Mouse (Mus musculus): ENCODE results near the gene Cldn3. TPM values are rescaled to one million over a fixed set of nuclear protein-coding genes. Genes with fewer than 3 reads are reported as not detected.
A peak's percentile ranks its signal among the peaks of the same experiment; 100 is the strongest.
"Not testable (repeated sequence)": the region's sequence is repeated elsewhere in the genome, so short reads cannot be mapped to it uniquely, and the experiment has no call there.

Cldn3 gene
- under 1 TPM; 0.71 to 0.77 TPM for total RNA-seq (2021)

GRCm38 (mm10) chr5:134985633-134986297 is at the start of gene Cldn3:
Cldn3 (plus strand) TSS chr5:134986214.
- DNase-seq, result peak; percentile 46

- DNase-seq, result no peak
Observed at GRCm38 (mm10) chr5:134936626-134937185, 49.3 kb upstream of the Cldn3 start.

GRCm38 (mm10) chr5:134939069-134939468 is 46.9 kb upstream of the Cldn3 start:
- DNase-seq, result no peak

DNA sequence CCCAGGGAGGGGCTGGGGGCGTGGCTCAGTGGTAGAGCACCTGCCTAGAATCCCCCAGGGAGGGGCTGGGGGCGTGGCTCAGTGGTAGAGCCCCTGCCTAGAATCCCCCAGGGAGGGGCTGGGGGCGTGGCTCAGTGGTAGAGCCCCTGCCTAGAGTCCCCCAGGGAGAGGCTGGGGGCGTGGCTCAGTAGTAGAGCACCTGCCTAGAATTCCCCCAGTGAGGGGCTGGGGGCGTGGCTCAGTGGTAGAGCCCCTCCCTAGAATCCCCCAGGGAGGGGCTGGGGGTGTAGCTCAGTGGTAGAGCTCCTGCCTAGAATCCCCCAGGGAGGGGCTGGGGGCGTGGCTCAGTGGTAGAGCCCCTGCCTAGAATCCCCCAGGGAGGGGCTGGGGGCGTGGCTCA is 46.5 kb upstream of the Cldn3 start:
- not testable (repeated sequence) for DNase-seq

- DNase-seq, result no peak
Observed at GRCm38 (mm10) chr5:134941472-134942209, 44.4 kb upstream of the Cldn3 start.

DNA sequence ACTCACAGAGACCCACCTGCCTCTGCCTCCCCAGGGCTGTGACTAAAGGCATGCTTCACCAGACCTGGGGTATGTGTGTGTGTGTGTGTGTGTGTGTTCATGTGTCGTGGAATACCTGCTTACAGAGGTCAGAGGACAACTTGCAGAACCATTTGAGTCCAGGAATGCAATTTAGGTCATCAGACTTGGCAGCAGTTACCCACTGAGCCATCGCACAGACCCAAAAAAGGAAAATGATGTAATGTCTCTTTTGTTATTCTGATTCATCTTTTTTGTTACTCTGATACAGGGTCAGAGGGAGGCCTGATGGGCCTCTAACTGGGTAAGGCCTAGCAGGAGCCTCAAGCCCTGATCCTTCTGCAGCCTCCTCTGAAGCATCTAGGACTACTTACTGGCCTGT is 43.3 kb upstream of the Cldn3 start:
- DNase-seq, result peak; percentile 34

DNA sequence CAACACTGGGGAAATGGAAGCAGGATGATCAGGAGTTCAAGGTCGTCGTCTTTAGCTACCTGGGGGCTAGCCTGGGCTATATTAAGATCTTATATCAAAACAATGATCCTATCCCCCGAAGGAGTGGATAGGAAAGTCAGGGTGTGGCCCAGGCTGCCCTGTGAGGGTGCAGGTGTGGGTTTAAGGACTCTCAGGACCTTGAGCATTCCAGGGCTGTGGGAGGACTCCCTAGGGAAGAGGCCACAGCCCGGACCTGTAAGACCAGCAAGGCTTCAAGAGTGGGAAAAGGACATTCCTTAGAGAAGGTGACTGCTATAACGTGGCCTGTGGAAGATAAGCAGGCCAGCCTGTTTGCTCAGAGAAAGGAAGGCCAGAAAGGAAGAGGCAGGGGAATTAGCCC is 41.8 kb upstream of the Cldn3 start:
- no peak for DNase-seq

DNA sequence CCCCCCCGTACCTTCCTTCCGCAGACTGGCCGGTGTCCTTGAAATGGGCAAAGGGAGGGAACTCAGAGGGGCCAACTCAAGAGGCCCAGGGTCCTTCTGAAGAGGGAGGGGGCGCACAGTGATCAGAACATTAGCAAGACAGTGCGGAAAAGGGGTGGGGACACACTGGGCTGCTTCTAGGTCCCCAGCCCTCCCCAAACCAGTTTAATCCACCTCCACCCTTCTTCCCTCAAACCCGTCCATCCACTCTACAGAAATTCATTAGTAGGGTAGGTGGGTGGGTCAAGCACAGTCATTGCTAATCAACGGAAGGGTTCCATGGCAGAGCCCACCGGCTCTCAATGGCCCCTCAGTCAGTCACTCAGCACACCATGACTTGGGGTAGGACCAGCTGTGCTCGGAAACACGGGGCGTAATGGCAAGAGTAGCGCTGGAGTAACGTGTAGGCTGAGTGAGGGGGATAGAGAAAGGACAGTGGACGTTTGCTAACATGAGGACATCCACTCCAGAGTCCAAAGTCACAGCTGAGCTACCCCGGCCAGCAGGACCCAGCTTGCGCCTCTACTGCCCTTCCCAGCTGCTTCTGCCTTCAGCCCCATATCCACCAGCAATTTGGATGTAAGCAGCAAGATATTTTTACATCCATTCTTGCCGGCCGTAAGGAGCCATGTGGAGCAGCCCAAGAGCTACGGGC is 40.6 kb upstream of the Cldn3 start:
- DNase-seq, result no peak

GRCm38 (mm10) chr5:134946063-134946856 is 39.8 kb upstream of the Cldn3 start:
- no peak for DNase-seq

GRCm38 (mm10) chr5:134946857-134947255 is 39.2 kb upstream of the Cldn3 start, which contains the start of gene Cldn4:
Cldn4 (minus strand) TSS chr5:134946934.
- DNase-seq, result no peak

GRCm38 (mm10) chr5:134947420-134948084 is 38.5 kb upstream of the Cldn3 start:
- DNase-seq, result no peak

GRCm38 (mm10) chr5:134948085-134948439 is 38.0 kb upstream of the Cldn3 start:
- DNase-seq, result no peak

DNA sequence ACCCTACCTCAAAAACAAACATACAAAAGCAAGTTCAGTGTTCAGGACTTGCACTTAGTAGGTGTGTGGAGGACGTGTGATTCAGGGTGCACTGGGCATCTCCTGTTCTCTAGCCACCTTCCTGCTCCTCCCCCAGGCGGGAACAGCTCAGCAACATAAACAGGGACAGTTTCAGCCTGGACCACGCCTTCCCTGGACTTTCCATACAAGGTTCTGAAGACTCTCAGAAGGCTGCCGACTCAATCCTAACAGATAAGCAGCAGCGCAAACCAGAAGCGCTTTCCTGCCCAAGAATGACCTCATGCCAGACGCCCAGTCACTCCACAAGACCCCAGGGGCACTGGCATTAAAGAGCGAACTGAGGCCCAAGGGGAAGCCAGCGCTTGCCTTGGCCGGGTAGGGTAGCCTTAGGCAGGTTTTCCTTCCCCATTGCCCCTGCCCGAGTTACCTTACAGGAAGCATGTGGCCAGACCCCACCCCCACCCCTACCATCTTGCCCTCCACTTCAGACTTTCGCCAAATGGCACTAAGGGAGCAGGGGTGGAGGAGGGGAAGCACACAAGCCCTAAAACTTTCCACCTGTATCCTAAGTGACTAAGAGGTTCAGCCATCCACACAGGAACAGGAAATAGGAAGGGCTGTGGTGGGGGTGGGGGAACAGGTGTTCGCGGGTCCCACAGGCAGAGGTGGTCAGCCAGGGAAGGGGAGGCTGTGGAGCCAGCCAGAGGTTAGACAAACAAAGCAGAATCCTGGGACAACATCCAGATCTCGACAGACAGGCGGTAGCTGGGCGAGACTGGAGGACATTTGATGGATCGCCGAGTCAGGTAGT is 34.7 kb upstream of the Cldn3 start:
- DNase-seq, result peak; percentile 61

- no peak for DNase-seq
Observed at GRCm38 (mm10) chr5:134955491-134955890, 30.5 kb upstream of the Cldn3 start.

GRCm38 (mm10) chr5:134959114-134959513 is 26.9 kb upstream of the Cldn3 start:
- DNase-seq, result peak; percentile 76

GRCm38 (mm10) chr5:134960430-134960829 is 25.6 kb upstream of the Cldn3 start:
- DNase-seq, result no peak

GRCm38 (mm10) chr5:134961519-134961918 is 24.5 kb upstream of the Cldn3 start:
- no peak for DNase-seq

- peak; percentile 71 for DNase-seq
Observed at GRCm38 (mm10) chr5:134963546-134963945, 22.5 kb upstream of the Cldn3 start.

DNA sequence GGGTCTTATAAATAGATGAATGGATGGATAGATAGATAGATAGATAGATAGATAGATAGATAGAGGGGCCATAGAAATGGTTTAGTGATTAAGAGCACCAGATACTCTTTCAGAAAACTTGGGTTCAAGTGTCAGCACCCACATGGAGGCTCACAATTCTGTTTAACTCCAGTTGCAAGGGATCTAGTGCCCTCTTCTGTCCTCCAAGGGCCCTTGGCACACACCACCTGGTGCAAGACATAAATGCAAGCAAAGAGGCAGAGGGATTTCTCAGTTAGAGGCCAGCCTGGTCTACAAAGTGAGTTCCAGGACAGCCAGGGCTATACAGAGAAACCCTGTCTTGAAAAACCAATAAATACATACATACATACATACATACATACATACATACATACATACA is 21.4 kb upstream of the Cldn3 start:
- not testable (repeated sequence) for DNase-seq

DNA sequence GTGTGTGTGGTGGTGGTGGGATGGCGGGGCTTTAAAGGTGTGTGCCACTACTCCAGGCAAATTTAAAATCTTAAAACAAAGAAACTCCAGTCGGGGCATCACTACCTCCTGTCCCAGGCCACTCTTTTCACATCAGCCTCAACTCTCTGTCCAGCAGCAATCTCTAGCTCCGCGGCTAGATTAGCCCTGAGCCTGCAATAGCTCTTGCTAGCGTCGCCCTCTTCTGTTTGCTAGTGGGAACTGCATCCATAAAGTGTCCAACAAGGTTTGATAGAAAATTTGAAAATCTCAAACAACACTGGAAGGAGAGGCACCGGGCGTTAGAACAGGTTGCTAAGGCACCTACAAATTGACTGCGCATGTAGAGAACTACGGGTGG is 20.6 kb upstream of the Cldn3 start:
- peak; percentile 86 for DNase-seq

Measured in heart, postnatal 4 days (tissue).